Mouse (Mus musculus): ENCODE data around the gene Jazf1.

Jazf1 gene

DNA sequence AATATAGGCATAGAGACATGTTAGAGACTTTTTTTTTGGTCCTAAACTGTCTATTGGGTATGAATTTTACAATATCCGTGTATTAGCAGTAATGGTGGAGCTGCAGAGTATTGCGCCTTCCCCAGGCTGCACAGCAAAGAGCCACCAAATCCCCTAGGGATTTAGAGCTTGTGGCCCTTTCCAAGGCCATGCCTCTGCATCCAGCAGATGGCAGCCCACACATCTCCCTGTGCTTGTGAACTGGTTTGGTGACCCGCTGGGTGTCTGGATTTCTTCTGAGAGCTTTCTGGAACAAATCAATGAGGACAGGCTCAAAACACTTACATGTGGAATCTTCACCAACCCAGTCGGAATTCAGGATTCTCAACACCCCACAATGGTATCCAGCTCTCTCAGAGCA lies 225.4 kb downstream of the Jazf1 start:
- peak; percentile 17 for DNase-seq

DNA sequence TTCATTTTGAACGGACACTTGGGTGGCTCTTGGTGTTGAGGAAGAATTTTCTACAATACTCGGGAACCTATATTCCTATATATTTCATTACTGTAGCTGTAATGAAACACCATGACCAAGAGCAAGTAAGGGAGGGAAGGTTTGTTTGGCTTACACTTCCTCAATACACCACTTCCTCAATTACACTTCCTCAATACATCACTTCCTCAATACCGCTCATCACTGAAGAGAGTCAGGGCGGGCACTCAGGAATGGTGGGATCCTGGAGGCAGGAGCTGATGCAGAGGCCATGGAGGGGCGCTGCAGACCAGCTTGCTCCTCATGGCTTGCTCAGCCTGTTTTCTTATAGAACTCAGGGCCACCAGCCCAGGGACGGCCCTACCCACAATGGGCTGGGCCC lies 225.8 kb downstream of the Jazf1 start:
- no peak for DNase-seq

- DNase-seq: no peak
Observed at GRCm38 (mm10) chr6:52841611-52842010, 226.8 kb downstream of the Jazf1 start.

GRCm38 (mm10) chr6:52840589-52841044 lies 227.8 kb downstream of the Jazf1 start:
- no peak for DNase-seq

GRCm38 (mm10) chr6:52838691-52839090 lies 229.7 kb downstream of the Jazf1 start:
- peak; percentile 87 for DNase-seq

DNA sequence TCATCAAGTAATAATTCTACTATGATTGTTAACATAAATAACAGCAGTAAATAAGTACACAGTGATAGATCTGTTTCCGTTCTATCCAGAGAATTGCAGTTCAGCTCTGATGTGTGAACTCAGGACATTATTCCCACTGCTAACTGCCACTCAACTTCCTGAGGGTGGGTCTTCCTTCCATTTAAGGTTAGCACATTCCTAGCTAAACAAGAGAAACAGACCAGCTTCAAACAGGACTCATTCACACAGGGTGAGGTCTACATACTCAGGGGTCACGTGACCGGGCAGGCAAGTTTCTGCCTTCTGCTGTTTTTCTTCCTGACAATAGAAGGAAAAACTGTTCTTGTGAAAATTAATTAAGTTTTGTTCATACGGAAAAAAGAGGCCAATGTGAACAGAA lies 230.6 kb downstream of the Jazf1 start:
- no peak for DNase-seq

GRCm38 (mm10) chr6:52836201-52836950 lies 232.1 kb downstream of the Jazf1 start:
- DNase-seq: no peak

- DNase-seq: no peak
Observed at GRCm38 (mm10) chr6:52827752-52828277, 240.6 kb downstream of the Jazf1 start.

DNA sequence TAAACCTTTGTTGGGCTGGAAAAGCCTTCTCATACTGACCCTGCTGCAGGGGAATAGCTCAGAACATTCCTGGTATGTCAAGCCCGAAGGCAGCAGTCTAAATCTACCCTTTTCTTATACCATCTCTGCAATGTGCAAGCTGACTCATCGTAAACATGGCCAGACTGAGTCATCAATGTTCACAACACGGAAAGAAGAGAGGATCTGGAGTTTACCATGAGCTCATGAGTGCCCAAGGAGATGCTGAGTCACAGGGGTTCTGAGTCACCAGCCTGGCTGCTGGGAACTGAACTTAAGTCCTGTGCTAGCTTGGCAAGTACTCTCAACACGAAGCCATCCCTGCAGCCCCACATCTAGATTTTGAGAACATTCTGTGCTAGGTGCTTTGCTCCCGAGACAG lies 242.9 kb downstream of the Jazf1 start:
- DNase-seq: no peak

DNA sequence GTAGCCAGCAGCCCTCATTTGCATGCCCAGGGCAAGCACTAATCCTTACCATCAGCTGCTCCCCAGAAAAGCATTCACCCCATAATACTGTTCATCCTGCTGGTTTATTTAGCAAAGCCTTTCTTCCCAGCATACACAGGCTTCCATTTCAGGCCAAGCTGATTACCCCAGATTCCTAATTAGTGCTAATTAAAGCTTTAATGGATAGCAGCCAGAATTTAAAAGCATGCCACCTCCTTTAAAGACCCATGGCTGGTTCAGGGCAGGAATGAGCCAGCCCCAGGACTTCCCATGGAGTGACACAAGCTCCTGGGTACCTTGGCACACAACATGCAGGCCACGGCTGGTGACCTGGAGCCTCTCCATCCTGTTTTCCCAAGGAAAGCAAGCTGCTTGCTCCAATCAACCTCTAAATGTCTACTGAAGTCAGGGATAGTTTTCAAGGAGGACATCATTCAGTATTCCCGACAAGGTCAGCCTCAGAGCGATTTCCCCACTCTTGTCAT lies 243.4 kb downstream of the Jazf1 start:
- DNase-seq: no peak

DNA sequence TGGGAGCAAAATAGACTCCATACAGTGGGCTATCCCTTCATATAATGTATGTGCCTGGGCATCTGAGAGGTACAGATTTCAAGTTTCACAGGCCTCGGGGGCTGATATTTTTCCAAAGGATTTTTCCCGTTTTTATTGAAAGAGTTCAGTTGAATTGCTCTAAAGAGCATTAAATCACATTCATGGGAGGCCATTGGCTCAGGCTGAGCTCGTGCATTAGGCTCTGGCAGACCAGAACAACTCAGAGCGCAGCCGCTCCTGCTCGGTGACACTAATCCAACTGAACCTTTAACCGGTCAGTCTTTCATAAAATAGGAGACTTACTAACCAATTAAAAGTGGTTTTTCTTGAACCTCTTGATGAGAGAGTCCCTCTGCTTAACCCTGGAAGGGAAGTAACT lies 245.4 kb downstream of the Jazf1 start:
- DNase-seq: no peak

DNA sequence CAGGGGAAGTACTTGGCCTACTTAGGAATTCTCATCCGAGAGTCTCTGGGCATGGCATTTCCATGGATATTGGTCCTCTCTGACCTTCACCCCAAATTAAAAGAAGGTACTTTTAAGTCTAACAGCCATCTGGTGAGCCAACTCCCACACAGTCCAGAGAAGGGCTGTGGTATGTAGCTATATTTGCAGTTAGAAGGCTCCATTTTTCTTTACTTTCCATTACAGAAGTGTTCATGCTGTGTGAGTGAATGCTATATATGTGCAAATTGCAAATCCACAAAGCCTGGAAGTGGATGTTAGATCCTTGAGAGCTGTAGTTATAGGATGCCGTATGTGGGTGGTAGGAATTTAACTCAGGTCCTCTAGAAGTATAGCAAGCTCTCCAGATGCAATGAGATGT lies 245.8 kb downstream of the Jazf1 start:
- DNase-seq: no peak

- no peak for DNase-seq
Observed at GRCm38 (mm10) chr6:52819353-52819752, 249.1 kb downstream of the Jazf1 start.

GRCm38 (mm10) chr6:52818041-52818440 lies 250.4 kb downstream of the Jazf1 start:
- no peak for DNase-seq

- no peak for DNase-seq
Observed at GRCm38 (mm10) chr6:52817203-52817874, 251.1 kb downstream of the Jazf1 start.

- no peak for DNase-seq
Observed at GRCm38 (mm10) chr6:52805237-52805856, 263.1 kb downstream of the Jazf1 start.

DNA sequence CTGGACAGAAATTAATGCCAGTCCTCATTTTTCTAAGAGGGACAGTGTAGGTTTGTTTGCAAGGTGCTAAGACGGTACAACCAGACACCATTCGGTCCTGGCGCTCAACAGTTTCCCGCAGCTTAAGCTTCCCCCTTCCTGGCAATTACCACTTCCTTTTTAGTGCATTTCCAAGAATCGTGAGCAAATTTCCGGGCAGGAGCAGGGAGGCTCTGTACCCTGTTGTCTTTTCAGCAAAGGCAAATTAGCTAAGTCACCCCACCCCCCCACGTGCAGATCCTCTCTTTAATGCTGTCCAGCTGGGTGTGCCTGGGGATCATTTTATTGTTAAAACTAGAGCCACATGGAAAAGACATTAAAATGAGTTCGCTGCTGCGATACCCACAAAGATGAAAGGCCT lies 266.2 kb downstream of the Jazf1 start:
- DNase-seq: peak; percentile 40

DNA sequence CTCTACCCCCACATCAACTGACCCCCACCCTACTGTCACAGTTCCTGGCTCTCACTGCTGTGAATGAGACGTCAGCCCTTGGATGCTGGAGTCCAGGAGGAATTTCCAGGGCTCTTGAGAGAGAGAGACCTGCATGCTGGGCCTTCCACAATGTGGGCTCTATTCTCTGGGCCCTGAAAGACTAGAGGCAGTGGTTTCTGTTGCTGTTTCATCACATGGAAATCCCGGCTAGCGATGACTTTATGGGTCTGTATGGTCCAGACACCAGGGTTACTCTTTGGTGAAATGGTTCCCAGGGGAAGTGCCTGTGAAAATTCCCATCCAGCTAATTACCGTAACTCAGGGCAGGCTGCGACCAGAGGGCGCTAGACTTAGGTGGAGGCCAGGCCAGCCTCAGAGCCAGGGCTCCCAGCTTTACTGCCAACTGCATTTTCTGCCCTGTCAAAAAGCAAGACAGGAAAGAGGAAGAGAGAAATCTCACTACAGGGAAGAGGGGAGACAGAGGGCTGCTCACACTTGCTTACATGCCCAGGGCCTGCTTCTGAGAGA lies 271.1 kb downstream of the Jazf1 start:
- no peak for DNase-seq

DNA sequence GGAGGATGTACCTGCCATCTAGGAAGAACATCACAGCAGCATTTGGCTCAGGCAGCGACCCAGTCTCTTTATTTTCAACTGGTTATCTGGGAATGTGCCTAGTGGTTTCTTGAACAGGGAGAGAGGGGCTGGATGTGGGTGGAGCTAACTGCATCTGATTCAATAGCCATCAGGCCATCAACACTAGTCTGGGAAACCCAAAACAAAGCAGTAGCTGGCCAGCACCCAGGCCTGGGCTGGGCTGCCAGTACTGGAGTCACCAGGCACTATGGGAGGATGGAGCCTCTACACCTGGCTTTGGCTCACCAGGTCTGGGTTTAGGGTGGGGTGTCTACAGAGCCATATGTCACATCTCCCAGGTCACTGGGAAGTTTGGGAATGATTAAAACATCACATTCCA lies 271.7 kb downstream of the Jazf1 start:
- no peak for DNase-seq

- DNase-seq: peak; percentile 49
Observed at GRCm38 (mm10) chr6:52796035-52796598, 272.3 kb downstream of the Jazf1 start.

GRCm38 (mm10) chr6:52795029-52795841 lies 273.2 kb downstream of the Jazf1 start:
- no peak for DNase-seq

- no peak for DNase-seq
Observed at GRCm38 (mm10) chr6:52792455-52792854, 276.0 kb downstream of the Jazf1 start.
